Mouse (Mus musculus) embryonic facial prominence, embryonic 10.5 days (tissue): ENCODE results near the gene Rnpepl1. TPM values are rescaled to one million over a fixed set of nuclear protein-coding genes. Genes with fewer than 3 reads are reported as not detected.

ENCODE experiments used
- DNase-seq: peaks from one replicate; pipeline ENCODE4 v3.0.0-alpha.2; 2017; ENCODE audit warnings: low spot score
- H3K27ac ChIP-seq: fragments of 300-500 bp; sonication (generic); replicated peaks from 2 replicates; pipeline ENCODE4 v1.5.1; 2016; ENCODE audit warnings: mild to moderate bottlenecking
- H3K27me3 ChIP-seq: fragments of 300-500 bp; sonication (generic); replicated peaks from 2 replicates; pipeline ENCODE4 v1.6.1; 2016; ENCODE audit warnings: low read depth, mild to moderate bottlenecking; ENCODE audit not compliant: poor library complexity, severe bottlenecking
- H3K36me3 ChIP-seq: fragments of 300-500 bp; sonication (generic); replicated peaks from 2 replicates; pipeline ENCODE4 v1.6.1; 2016; ENCODE audit warnings: mild to moderate bottlenecking, moderate library complexity
- H3K4me1 ChIP-seq: fragments of 300-500 bp; sonication (generic); 2 replicates; pipeline ENCODE4 v1.6.1; 2016
- H3K4me3 ChIP-seq: fragments of 300-500 bp; sonication (generic); 2 replicates; pipeline ENCODE4 v1.5.1; 2016; ENCODE audit warnings: mild to moderate bottlenecking, moderate library complexity
- H3K9me3 ChIP-seq: fragments of 300-500 bp; sonication (generic); 2 replicates; pipeline ENCODE4 v1.6.1; 2016; ENCODE audit warnings: mild to moderate bottlenecking
- WGBS: fragments of 180-500 bp; shearing (Covaris S2); methylation state at CpG from one replicate; pipeline ENCODE4 v1.1.7; 2016; 5-methylcytosine and 5-hydroxymethylcytosine counted together
- polyA plus RNA-seq: library from polyadenylated mRNA; unstranded; fragments of >200 nt; fragmentation: Nextera tagmentation; extraction: Ambion mirVana; gene quantifications from 2 replicates; pipeline ENCODE4 v1.2.1, GENCODE M21; 2016

Rnpepl1 gene
- polyA plus RNA-seq, 1 experiment from 2014 or later, result 26.4 TPM

DNA sequence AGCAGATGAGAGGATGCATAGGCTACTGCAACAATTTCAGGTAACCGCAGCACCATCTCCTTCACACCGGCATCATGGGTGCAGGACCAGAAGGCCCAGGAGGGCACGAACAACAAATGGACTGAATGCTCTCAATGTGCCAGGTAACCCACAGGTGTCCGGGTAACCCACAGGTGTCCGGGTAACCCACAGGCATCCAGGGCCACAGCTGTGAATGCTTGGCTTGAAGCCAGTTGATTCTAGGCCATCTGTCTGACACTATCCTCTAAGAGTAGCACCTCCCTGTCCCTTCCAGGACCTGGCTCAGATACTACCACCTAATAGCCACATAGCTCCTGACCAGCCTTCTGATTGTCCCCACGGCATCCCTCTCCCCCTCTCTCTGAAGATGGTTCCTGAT lies 28.6 kb upstream of the Rnpepl1 start:
- Histone ChIP-seq H3K4me3 (no peak overlapping the region), H3K9me3 (no peaks in the 10 kb centered on the region), H3K27ac (no peak overlapping the region), H3K36me3 (no peaks in the 10 kb centered on the region), H3K4me1 (peaks cover 16% of the 10 kb centered on the region), H3K27me3 (no peaks in the 10 kb centered on the region; the same call in none of the 2 replicates)
- DNase-seq, result no peak
- WGBS, result 88% methylated on average over 6 of the region's 6 CpGs

DNA sequence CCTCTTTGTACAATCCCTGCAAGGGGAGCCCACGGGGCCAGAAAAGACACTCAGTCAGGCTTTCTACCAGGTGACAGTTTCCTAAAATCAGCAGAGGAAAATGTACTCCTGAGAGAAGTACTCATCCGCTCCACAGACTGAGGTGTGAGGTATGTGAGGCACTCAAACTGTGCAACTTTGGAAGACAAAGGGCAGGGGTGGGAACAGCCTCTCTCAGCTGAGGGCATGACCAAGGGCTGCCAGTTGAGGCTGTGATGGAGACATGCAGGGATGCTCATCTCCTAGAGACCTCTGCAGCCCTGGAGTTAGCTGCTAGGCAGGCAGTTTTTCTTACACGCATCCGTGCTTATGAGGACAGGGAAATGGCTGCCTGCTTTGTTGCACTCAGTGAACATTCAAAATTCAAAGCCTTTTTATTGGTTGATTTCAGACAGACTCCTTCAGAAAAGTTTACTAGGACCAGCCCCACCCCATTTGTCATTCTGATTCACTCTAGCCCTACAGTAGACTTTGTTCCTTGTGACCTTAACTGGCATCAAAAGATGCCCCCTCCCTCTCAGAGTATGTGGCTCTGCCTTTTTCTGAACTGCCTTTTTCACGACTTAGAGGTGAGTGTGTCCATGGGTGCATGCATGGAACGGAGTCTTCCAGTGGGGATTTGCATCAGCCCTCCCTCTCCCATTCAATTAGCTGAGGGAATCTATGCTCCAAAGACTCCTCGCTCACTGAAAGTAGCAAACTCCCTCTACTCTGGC lies 21.5 kb upstream of the Rnpepl1 start:
- 78% methylated on average over 7 of the region's 7 CpGs for WGBS

DNA sequence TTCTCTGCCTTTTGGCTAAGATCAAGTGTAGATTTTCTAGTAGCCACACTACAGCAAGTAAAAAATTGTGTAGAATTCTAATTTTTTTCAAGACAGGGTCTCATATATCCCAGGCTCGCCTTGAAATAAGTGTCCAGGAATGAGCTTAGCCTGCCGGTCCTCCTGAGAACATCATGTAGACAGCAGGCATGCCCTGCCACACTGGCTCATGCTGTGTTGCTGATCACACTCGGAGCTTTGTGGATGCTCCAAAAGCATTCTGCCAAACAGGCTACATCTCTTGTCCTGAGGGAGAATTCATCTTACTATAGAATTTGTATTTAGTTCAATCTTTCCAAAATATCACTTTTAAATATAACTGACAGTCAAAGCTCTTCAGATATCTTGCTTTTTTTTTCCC lies 17.8 kb upstream of the Rnpepl1 start:
- DNase-seq, result no peak
- Histone ChIP-seq H3K36me3 (no peaks in the 10 kb centered on the region), H3K27ac (no peak overlapping the region), H3K4me3 (no peak overlapping the region), H3K4me1 (no peaks in the 10 kb centered on the region), H3K9me3 (no peaks in the 10 kb centered on the region), H3K27me3 (peaks cover 15% of the 10 kb centered on the region; the same call in 1 of the 2 replicates)
- 75% methylated on average over 3 of the region's 3 CpGs for WGBS

More for the DNA sequence above, 21.5 kb upstream of the Rnpepl1 start:
- Histone ChIP-seq H3K36me3 (no peaks in the 10 kb centered on the region), H3K27me3 (no peaks in the 10 kb centered on the region), H3K4me1 (no peaks in the 10 kb centered on the region), H3K27ac (no peak overlapping the region), H3K9me3 (no peaks in the 10 kb centered on the region), H3K4me3 (no peak overlapping the region)
- no peak for DNase-seq

DNA sequence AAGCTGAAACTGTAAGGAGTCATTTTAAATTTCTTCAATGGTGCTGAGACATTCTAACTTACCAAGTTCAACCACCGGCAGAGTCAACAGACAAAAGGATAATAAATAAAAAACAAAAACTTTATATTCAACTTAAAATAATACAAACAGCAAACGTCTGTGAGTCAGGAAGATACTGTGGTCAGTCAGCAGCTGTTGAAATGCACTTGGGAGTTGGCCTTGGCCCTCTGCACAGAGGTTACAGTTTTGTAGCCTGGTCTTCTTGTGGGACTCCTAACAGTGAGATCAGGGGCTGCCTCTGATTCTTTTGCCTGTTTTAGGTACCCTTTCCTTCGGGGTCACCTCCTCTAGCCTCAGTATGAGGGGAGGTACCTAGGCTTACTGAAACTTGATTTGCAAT lies 16.7 kb upstream of the Rnpepl1 start:
- H3K4me1 ChIP-seq, result no peaks in the 10 kb centered on the region
- peaks cover 17% of the 10 kb centered on the region; the same call in 1 of the 2 replicates for H3K27me3 ChIP-seq
- H3K4me3 ChIP-seq, result no peak overlapping the region
- WGBS, result 79% methylated on average over 3 of the region's 3 CpGs
- no peak overlapping the region for H3K27ac ChIP-seq
- H3K36me3 ChIP-seq, result no peaks in the 10 kb centered on the region
- no peak for DNase-seq
- no peaks in the 10 kb centered on the region for H3K9me3 ChIP-seq

DNA sequence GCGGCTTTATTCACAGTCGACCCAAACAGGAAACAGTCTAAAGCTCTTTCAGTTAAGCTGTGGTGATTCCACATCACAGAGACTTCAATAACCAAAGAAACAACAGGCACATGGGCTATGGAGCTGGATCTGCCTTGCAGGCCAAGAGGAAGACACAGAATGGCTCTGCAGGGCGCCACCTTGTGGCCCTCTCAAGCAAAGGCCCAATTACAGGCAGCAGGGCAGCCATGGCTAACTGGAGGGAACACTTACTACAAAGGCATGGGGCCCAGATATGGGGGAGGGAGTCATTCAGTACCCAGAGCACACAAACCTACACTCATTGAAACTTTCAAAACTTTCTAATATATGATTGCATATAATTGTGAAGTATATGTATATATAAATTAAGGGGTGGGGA lies 15.5 kb upstream of the Rnpepl1 start:
- Histone ChIP-seq H3K4me3 (no peak overlapping the region), H3K27me3 (peaks cover 26% of the 10 kb centered on the region), H3K27ac (no peak overlapping the region; the same call in 1 of the 2 replicates), H3K9me3 (no peaks in the 10 kb centered on the region), H3K36me3 (no peaks in the 10 kb centered on the region), H3K4me1 (no peaks in the 10 kb centered on the region)
- peak; percentile 87 for DNase-seq
- WGBS, result 11% methylated on average over 3 of the region's 3 CpGs

DNA sequence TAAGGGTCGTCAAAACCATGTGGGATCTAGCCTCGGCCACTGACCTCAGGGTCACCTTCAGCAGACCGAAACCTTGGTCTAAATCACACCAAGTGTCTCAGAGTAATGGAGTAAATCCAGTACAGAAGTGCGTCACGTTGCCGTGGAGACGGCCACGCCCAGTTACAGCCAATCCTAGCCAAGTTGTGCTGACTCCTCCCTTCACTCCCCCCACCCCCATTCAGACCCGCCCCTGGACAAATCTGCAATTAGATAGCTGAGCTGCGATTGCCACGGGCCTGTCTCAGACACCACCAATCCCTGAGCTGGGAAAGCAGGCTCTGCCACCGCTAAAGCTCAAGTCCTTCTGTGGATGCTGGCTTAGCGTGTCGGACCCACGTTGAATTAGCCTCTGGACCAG lies 7.8 kb upstream of the Rnpepl1 start, which contains the start of gene Ankmy1:
Ankmy1 (minus strand) TSS at position 121 of the 400 bp plus-strand sequence.
- Histone ChIP-seq H3K27ac (peak within 1 kb of the TSS; percentile 30; the same call in 1 of the 2 replicates), H3K4me1 (peaks cover 26% of the 10 kb centered on the region), H3K9me3 (no peaks in the 10 kb centered on the region), H3K27me3 (peaks cover 36% of the 10 kb centered on the region), H3K36me3 (0 out of 2 replicates have a peak, but pooled peaks cover 2% of the 10 kb centered on the region), H3K4me3 (peak within 1 kb of the TSS; percentile 51)
- WGBS, result 1% methylated on average over 15 of the region's 15 CpGs
- peak; percentile 91 for DNase-seq

DNA sequence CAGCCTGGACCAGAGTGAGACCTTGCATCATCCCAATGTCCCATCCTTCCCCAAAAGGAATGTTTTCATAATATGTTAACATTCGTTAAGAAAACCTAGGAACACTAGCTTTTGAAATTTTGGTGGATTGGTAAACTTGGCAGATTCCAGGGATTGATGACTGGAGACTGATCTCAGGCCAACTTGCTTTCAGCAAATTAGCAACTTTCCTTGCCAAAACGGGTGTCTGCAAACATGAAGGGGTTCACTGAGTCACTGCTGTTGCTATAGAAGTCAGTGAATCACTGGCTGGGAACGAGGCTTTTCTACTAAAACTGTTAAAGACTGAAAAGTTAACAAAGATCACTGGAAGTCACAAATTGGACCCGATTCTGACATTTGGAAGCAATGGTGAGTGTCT lies 7.0 kb upstream of the Rnpepl1 start:
- Histone ChIP-seq H3K4me3 (no peak overlapping the region), H3K4me1 (peaks cover 31% of the 10 kb centered on the region), H3K27me3 (peaks cover 45% of the 10 kb centered on the region), H3K36me3 (0 out of 2 replicates have a peak, but pooled peaks cover 2% of the 10 kb centered on the region), H3K27ac (no peak overlapping the region), H3K9me3 (no peaks in the 10 kb centered on the region)
- DNase-seq, result no peak
- 79% methylated on average over 4 of the region's 4 CpGs for WGBS

DNA sequence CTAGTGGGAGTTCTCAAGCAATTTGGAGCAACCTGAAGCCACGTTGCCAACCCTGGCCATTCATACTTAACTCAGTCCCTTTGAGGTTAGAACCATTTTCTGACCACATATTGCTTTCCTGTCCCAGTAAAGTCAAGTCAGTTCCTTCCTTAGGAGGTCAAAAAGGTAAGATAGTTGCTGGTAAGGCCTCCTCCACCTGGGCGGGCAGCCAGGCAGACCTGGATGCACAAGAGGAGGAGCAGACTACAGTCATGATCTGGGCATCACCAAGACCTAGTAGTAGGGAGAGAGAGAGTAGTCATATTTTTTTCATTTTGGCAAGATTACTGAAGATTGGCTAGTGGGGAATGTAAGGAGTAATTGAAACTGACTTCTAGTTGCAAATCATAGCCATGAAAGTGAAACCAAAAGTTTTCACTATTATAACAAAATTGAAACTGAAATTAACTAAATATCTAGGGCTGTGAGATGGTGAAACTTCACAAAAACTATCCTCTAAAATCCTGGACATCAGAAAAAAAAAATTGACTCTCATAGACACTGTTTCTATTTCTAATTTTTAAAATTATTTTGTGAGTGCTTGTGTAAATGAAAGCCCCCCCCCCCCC lies 4.8 kb upstream of the Rnpepl1 start:
- Histone ChIP-seq H3K27me3 (peaks cover 44% of the 10 kb centered on the region), H3K36me3 (0 out of 2 replicates have a peak, but pooled peaks cover 2% of the 10 kb centered on the region)

DNA sequence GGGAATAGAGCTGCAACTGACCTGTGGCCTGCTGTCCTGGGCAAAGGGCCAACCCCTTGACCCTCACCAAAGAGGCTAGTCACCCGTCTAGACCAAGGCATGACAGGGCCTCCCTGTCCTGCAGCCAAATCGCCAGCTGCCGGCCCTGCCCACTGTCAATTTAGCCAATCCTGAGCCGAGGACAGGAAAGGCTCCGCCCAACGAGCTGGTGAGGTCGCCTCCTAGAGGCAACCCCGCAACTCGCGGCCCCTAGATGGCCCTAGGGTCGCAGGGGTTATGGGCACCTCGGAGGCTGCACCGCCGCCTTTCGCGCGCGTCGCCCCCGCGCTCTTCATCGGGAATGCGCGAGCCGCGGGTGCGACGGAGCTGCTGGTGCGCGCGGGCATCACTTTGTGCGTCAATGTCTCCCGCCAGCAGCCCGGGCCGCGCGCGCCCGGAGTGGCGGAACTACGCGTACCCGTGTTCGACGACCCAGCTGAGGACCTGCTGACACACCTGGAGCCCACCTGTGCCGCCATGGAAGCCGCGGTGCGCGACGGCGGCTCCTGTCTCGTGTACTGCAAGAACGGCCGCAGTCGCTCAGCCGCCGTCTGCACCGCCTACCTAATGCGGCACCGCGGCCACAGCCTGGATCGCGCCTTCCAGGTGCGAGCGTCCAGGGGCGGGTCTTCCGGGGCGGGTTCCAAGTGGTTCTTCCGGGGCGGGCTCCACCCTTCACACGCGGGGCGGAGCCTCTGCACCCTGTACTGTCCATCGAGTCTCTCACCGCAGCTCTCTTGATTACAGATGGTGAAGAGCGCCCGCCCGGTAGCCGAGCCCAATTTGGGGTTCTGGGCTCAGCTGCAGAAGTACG lies 3.6 kb upstream of the Rnpepl1 start, which contains the start of gene Dusp28:
Dusp28 (plus strand) TSS at position 203 of the 853 bp plus-strand sequence.
- under 1% methylated on average over 81 of the region's 81 CpGs for WGBS

More for the DNA sequence above, 4.8 kb upstream of the Rnpepl1 start:
- Histone ChIP-seq H3K4me1 (peaks cover 41% of the 10 kb centered on the region), H3K27ac (no peak overlapping the region), H3K9me3 (no peaks in the 10 kb centered on the region), H3K4me3 (no peak overlapping the region)
- 91% methylated on average over 2 of the region's 2 CpGs for WGBS
- DNase-seq, result no peak

DNA sequence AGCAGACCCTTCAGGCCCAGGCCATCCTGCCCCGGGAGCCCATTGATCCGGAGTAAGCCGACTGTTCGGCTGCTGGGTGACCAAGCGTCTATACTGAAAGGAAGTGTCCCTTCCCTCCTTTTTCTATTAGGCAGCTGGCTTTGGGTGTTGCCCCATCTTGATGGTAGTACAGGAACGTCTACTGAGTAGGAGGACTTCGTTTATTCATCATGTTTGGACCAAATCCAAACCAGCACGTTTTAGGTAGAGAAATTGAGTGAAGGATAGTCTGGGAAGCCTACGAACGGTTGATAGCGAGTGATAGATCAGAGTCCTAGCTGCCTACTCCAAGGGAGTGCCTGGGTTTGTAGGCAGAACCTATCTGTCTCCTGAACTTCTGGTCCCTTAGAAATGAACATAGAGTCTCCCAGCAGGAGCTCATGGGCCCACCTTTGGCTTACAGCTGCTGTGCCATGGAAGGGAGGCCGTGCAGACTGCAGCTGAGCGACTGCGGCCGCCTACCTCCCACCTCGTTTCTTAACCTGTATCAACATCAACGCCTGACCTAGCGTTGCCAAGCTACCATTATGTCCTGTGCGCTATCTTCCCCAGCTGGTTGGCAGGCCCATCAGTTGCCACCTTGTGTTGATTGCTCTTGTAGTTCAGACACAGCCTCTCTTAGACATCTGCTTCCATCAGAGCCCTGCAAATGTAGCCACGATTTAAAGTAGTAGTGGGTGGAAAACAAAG lies 2.8 kb upstream of the Rnpepl1 start:
- Histone ChIP-seq H3K27ac (peak overlapping the region; percentile 88), H3K36me3 (0 out of 2 replicates have a peak, but pooled peaks cover 2% of the 10 kb centered on the region), H3K9me3 (no peaks in the 10 kb centered on the region), H3K4me3 (peak overlapping the region; percentile 73), H3K4me1 (peaks cover 52% of the 10 kb centered on the region), H3K27me3 (peaks cover 29% of the 10 kb centered on the region)
- 48% methylated on average over 20 of the region's 20 CpGs for WGBS
- no peak for DNase-seq

More for the DNA sequence above, 3.6 kb upstream of the Rnpepl1 start, which contains the start of gene Dusp28:
- H3K27me3 ChIP-seq, result peaks cover 33% of the 10 kb centered on the region
- peak within 1 kb of the TSS; percentile 88 for H3K27ac ChIP-seq
- DNase-seq, result peak; percentile 92
- peaks cover 52% of the 10 kb centered on the region for H3K4me1 ChIP-seq
- no peaks in the 10 kb centered on the region for H3K9me3 ChIP-seq
- 0 out of 2 replicates have a peak, but pooled peaks cover 2% of the 10 kb centered on the region for H3K36me3 ChIP-seq
- peak within 1 kb of the TSS; percentile 73 for H3K4me3 ChIP-seq

DNA sequence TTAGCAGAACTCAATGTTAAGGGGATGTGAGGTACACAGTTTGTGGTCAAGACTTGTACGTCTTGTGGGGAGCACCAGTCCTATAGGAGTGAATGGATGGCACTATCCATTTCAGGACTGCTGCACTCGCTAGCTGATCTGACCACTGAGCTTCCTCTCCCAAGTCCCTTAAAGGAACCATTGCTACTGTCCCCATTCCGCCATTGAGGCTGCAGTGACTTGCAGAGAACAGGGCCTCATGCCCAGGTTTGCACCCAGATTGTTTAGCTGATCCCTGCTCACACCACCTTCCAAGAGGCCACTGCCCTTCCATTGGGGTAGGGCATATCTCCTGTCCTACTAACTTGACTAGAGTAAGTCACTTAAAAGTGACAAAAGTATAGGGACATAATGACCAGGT lies 1.9 kb upstream of the Rnpepl1 start:
- no peak overlapping the region for H3K27ac ChIP-seq
- H3K9me3 ChIP-seq, result no peaks in the 10 kb centered on the region
- peaks cover 6% of the 10 kb centered on the region; the same call in 1 of the 2 replicates for H3K36me3 ChIP-seq
- no peak overlapping the region for H3K4me3 ChIP-seq
- H3K27me3 ChIP-seq, result peaks cover 23% of the 10 kb centered on the region
- peaks cover 51% of the 10 kb centered on the region for H3K4me1 ChIP-seq
- no peak for DNase-seq
- 87% methylated on average over 3 of the region's 3 CpGs for WGBS
